Mouse (Mus musculus): Measurements from ENCODE around the gene Krt24. TPM values are rescaled to one million over a fixed set of nuclear protein-coding genes. Genes with fewer than 3 reads are reported as not detected.
"Not testable (repeated sequence)": the region's sequence is repeated elsewhere in the genome, so short reads cannot be mapped to it uniquely, and the experiment has no call there.

The Krt24 gene
- polyA plus RNA-seq, 1 experiment, result not detected

GRCm38 (mm10) chr11:99265220-99265619, 19.8 kb downstream of the Krt24 start:
- Histone ChIP-seq H3K27ac (ENCODE audit: insufficient read depth, low read length) (no peak overlapping the region), H3K4me1 (ENCODE audit: control insufficient read depth, insufficient read depth, low read length) (no peaks in the 10 kb centered on the region), H3K4me3 (ENCODE audit: insufficient read depth, low read length) (no peak overlapping the region)
- no peak for TF ChIP-seq CTCF (IDR thresholded peaks at IDR 0.05; ENCODE audit: borderline replicate concordance, insufficient read depth, low read length)
- no peak for TF ChIP-seq POLR2A (IDR thresholded peaks at IDR 0.05; ENCODE audit: low read depth, low read length)

GRCm38 (mm10) chr11:99256213-99256612, 28.8 kb downstream of the Krt24 start:
- no peaks in the 10 kb centered on the region for H3K4me1 ChIP-seq (ENCODE audit: control insufficient read depth, insufficient read depth, low read length)
- TF ChIP-seq POLR2A (IDR thresholded peaks at IDR 0.05; ENCODE audit: low read depth, low read length) (no peak), CTCF (IDR thresholded peaks at IDR 0.05; ENCODE audit: borderline replicate concordance, insufficient read depth, low read length) (no peak)
- H3K4me3 ChIP-seq (ENCODE audit: insufficient read depth, low read length), result no peak overlapping the region

DNA sequence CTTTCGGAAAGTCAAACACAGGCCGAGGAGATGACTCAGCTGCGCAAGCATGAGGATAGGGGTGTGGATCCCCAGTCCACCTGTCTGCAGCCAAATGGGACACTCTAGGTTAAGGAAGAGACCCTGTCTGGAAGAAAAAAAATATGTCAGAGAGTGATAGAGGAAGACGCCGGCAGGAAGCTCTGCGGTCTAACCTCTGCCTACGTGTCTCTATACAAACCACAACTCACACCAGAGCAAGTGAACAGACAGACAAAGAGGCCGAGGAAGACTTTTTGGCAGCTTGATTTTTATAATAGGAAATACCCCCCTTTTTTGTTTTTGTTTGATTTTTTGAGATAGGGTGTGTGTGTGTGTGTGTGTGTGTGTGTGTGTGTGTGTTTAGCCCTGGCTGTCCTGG, 29.7 kb downstream of the Krt24 start:
- H3K27ac ChIP-seq (ENCODE audit: insufficient read depth, low read length), result no peak overlapping the region
- no peaks in the 10 kb centered on the region for H3K4me1 ChIP-seq (ENCODE audit: control insufficient read depth, insufficient read depth, low read length)
- TF ChIP-seq POLR2A (IDR thresholded peaks at IDR 0.05; ENCODE audit: low read depth, low read length) (no peak), CTCF (IDR thresholded peaks at IDR 0.05; ENCODE audit: borderline replicate concordance, insufficient read depth, low read length) (no peak)
- H3K4me3 ChIP-seq (ENCODE audit: insufficient read depth, low read length), result no peak overlapping the region

More at GRCm38 (mm10) chr11:99256213-99256612, 28.8 kb downstream of the Krt24 start:
- H3K27ac ChIP-seq (ENCODE audit: insufficient read depth, low read length), result no peak overlapping the region

- Histone ChIP-seq H3K27ac (ENCODE audit: insufficient read depth, low read length) (no peak overlapping the region), H3K4me3 (ENCODE audit: insufficient read depth, low read length) (no peak overlapping the region), H3K4me1 (ENCODE audit: control insufficient read depth, insufficient read depth, low read length) (no peaks in the 10 kb centered on the region)
- no peak for TF ChIP-seq CTCF (IDR thresholded peaks at IDR 0.05; ENCODE audit: borderline replicate concordance, insufficient read depth, low read length)
- TF ChIP-seq POLR2A (IDR thresholded peaks at IDR 0.05; ENCODE audit: low read depth, low read length), result no peak
Observed at GRCm38 (mm10) chr11:99253893-99254292, 31.2 kb downstream of the Krt24 start.

GRCm38 (mm10) chr11:99252671-99253070, 32.4 kb downstream of the Krt24 start:
- TF ChIP-seq CTCF (IDR thresholded peaks at IDR 0.05; ENCODE audit: borderline replicate concordance, insufficient read depth, low read length) (no peak), POLR2A (IDR thresholded peaks at IDR 0.05; ENCODE audit: low read depth, low read length) (no peak)
- H3K27ac ChIP-seq (ENCODE audit: insufficient read depth, low read length), result no peak overlapping the region
- no peaks in the 10 kb centered on the region for H3K4me1 ChIP-seq (ENCODE audit: control insufficient read depth, insufficient read depth, low read length)
- no peak overlapping the region for H3K4me3 ChIP-seq (ENCODE audit: insufficient read depth, low read length)

- TF ChIP-seq CTCF (IDR thresholded peaks at IDR 0.05; ENCODE audit: borderline replicate concordance, insufficient read depth, low read length), result no peak
- TF ChIP-seq POLR2A (IDR thresholded peaks at IDR 0.05; ENCODE audit: low read depth, low read length), result no peak
- no peaks in the 10 kb centered on the region for H3K4me1 ChIP-seq (ENCODE audit: control insufficient read depth, insufficient read depth, low read length)
- H3K4me3 ChIP-seq (ENCODE audit: insufficient read depth, low read length), result no peak overlapping the region
- H3K27ac ChIP-seq (ENCODE audit: insufficient read depth, low read length), result no peak overlapping the region
Observed at GRCm38 (mm10) chr11:99250666-99251065, 34.4 kb downstream of the Krt24 start.

DNA sequence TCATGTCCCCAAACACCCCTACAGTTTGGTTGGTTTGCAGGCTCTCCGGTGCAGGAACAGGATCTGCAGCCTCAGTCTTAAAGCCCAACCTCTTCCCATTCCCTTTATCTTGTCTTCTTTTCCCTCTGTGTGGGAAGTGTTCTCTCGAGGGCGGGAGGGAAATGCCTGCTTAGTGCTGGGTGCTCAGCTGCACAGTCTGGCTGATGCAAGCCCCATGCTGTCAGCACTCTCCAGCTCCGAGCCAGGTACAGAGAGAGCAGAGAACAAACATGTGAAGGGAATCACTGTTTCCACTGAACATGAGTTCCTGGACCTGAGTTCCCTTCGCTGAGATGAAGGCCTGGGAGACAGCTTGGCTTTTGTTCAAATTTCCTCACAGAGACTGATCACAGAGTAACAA, 34.8 kb downstream of the Krt24 start:
- H3K4me1 ChIP-seq (ENCODE audit: control insufficient read depth, insufficient read depth, low read length), result no peaks in the 10 kb centered on the region
- no peak overlapping the region for H3K4me3 ChIP-seq (ENCODE audit: insufficient read depth, low read length)
- no peak for TF ChIP-seq CTCF (IDR thresholded peaks at IDR 0.05; ENCODE audit: borderline replicate concordance, insufficient read depth, low read length)
- TF ChIP-seq POLR2A (IDR thresholded peaks at IDR 0.05; ENCODE audit: low read depth, low read length), result no peak
- no peak overlapping the region for H3K27ac ChIP-seq (ENCODE audit: insufficient read depth, low read length)

DNA sequence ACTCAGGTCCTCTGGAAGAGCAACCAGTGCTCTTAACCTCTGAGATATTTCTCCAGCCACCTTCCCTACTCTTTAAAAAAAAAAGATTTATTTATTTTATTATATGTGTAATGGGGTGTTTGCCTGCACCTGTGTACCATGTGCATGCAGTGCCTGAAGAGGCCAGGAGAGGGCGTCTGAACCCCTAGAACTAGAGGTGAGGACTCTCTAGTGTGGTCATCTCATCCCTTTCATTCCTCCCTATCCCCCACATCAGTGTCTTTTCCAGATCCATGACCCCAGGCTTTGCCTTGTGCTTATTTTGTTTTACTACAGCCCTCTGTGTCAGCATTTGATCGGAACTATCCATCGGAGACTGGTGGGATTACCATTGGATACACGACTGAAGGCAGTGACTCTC, 35.9 kb downstream of the Krt24 start:
- no peaks in the 10 kb centered on the region for H3K4me1 ChIP-seq (ENCODE audit: control insufficient read depth, insufficient read depth, low read length)
- no peak overlapping the region for H3K27ac ChIP-seq (ENCODE audit: insufficient read depth, low read length)
- no peak; the same call in 1 of the 2 replicates for TF ChIP-seq CTCF (IDR thresholded peaks at IDR 0.05; ENCODE audit: borderline replicate concordance, insufficient read depth, low read length)
- no peak for TF ChIP-seq POLR2A (IDR thresholded peaks at IDR 0.05; ENCODE audit: low read depth, low read length)

DNA sequence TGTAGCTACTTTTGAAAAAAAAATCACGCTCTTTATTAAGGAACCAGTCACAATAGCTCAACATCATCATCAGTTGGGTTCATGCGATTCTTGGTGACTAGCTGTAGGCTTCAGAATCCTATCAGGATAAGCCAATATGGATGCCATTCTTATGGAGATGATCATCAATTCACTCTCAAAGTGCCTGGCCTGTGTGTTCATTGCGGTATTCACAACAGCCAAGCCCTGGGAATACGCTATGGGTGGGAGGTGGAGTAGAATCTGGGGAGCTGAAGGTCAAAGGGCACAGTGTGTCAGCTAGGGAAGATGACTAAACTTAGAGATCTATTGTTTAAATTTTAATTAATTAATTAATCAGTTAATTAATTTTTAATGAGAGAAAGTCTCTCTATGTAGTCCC, 37.1 kb downstream of the Krt24 start:
- H3K4me1 ChIP-seq (ENCODE audit: control insufficient read depth, insufficient read depth, low read length), result no peaks in the 10 kb centered on the region
- H3K4me3 ChIP-seq (ENCODE audit: insufficient read depth, low read length), result no peak overlapping the region
- no peak overlapping the region for H3K27ac ChIP-seq (ENCODE audit: insufficient read depth, low read length)
- TF ChIP-seq POLR2A (IDR thresholded peaks at IDR 0.05; ENCODE audit: low read depth, low read length) (no peak), CTCF (IDR thresholded peaks at IDR 0.05; ENCODE audit: borderline replicate concordance, insufficient read depth, low read length) (no peak)

More for the DNA sequence above, 35.9 kb downstream of the Krt24 start:
- H3K4me3 ChIP-seq (ENCODE audit: insufficient read depth, low read length), result no peak overlapping the region

DNA sequence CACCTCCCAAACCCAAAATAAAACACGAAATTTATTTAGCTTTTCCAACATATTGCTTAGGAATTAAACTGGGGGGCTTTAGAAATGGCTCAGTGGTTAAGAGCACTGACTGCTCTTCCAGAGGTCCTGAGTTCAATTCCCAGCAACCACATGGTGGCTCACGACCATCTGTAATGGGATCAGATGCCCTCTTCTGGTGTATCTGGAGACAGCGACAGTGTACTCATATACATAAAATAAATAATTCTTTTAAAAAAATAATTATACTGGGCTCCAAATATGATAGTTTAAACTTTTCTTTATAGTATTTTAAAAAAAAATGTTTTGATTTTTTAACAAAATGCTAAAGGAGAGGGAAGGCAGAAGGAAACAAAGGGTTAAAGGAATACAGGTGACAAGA, 40.5 kb downstream of the Krt24 start:
- not testable (repeated sequence) for H3K4me3 ChIP-seq (ENCODE audit: insufficient read depth, low read length); H3K4me1 ChIP-seq (ENCODE audit: control insufficient read depth, insufficient read depth, low read length)

GRCm38 (mm10) chr11:99243820-99244374, 41.2 kb downstream of the Krt24 start, which contains the start of gene Krt222:
TSS of gene Krt222 (minus strand) at chr11:99244085.
- TF ChIP-seq POLR2A (IDR thresholded peaks at IDR 0.05; ENCODE audit: low read depth, low read length), result no peak
- TF ChIP-seq CTCF (IDR thresholded peaks at IDR 0.05; ENCODE audit: borderline replicate concordance, insufficient read depth, low read length), result no peak
- H3K4me1 ChIP-seq (ENCODE audit: control insufficient read depth, insufficient read depth, low read length), result no peaks in the 10 kb centered on the region
- no peak within 1 kb of the TSS for H3K27ac ChIP-seq (ENCODE audit: insufficient read depth, low read length)
- H3K4me3 ChIP-seq (ENCODE audit: insufficient read depth, low read length), result no peak within 1 kb of the TSS

More for the DNA sequence above, 40.5 kb downstream of the Krt24 start:
- not testable (repeated sequence) for H3K27ac ChIP-seq (ENCODE audit: insufficient read depth, low read length)
